Mouse (Mus musculus) hindlimb bud, embryonic 11.5 days (tissue): ENCODE results near the gene Nsun2.
"Not testable (repeated sequence)": the region's sequence is repeated elsewhere in the genome, so short reads cannot be mapped to it uniquely, and the experiment has no call there.

Source experiments
- DNase-seq: peaks from one replicate; pipeline ENCODE4 v3.0.0-alpha.2; 2012; ENCODE audit warnings: low read depth, low spot score; ENCODE audit errors: extremely low spot score

The Nsun2 gene

GRCm38 (mm10) chr13:69631659-69632058 lies 98.1 kb downstream of the Nsun2 start:
- no peak for DNase-seq

GRCm38 (mm10) chr13:69633551-69633950 lies 100.0 kb downstream of the Nsun2 start:
- no peak for DNase-seq

GRCm38 (mm10) chr13:69633988-69634387 lies 100.4 kb downstream of the Nsun2 start:
- no peak for DNase-seq

- not testable (repeated sequence) for DNase-seq
Measured at GRCm38 (mm10) chr13:69635836-69636235, 102.3 kb downstream of the Nsun2 start.

- DNase-seq = no peak
Measured at GRCm38 (mm10) chr13:69636375-69636774, 102.8 kb downstream of the Nsun2 start.

- no peak for DNase-seq
Measured at GRCm38 (mm10) chr13:69636816-69637215, 103.3 kb downstream of the Nsun2 start.

GRCm38 (mm10) chr13:69637657-69638056 lies 104.1 kb downstream of the Nsun2 start:
- DNase-seq = no peak

GRCm38 (mm10) chr13:69638108-69638626 lies 104.6 kb downstream of the Nsun2 start:
- no peak for DNase-seq

- DNase-seq = no peak
Measured at GRCm38 (mm10) chr13:69639251-69639650, 105.7 kb downstream of the Nsun2 start.

GRCm38 (mm10) chr13:69640126-69640525 lies 106.6 kb downstream of the Nsun2 start:
- DNase-seq = no peak

- no peak for DNase-seq
Measured at GRCm38 (mm10) chr13:69640541-69640940, 107.0 kb downstream of the Nsun2 start.

- DNase-seq = no peak
Measured at GRCm38 (mm10) chr13:69641017-69641416, 107.5 kb downstream of the Nsun2 start.

GRCm38 (mm10) chr13:69642656-69643216 lies 109.2 kb downstream of the Nsun2 start:
- no peak for DNase-seq

- no peak for DNase-seq
Measured at GRCm38 (mm10) chr13:69643937-69644336, 110.4 kb downstream of the Nsun2 start.

GRCm38 (mm10) chr13:69644427-69645166 lies 111.1 kb downstream of the Nsun2 start:
- DNase-seq = no peak

GRCm38 (mm10) chr13:69645694-69646423 lies 112.3 kb downstream of the Nsun2 start:
- no peak for DNase-seq

- no peak for DNase-seq
Measured at GRCm38 (mm10) chr13:69646481-69646880, 112.9 kb downstream of the Nsun2 start.

GRCm38 (mm10) chr13:69654508-69654907 lies 121.0 kb downstream of the Nsun2 start:
- DNase-seq = no peak

GRCm38 (mm10) chr13:69672121-69672520 lies 138.6 kb downstream of the Nsun2 start:
- no peak for DNase-seq

- DNase-seq = no peak
Measured at GRCm38 (mm10) chr13:69672565-69672964, 139.0 kb downstream of the Nsun2 start.

- DNase-seq = no peak
Measured at GRCm38 (mm10) chr13:69673197-69673920, 139.8 kb downstream of the Nsun2 start.
